Mouse (Mus musculus) layer of hippocampus, postnatal 14 days (tissue): Measurements from ENCODE around the gene Aldh18a1. TPM values are rescaled to one million over a fixed set of nuclear protein-coding genes. Genes with fewer than 3 reads are reported as not detected.

Source experiments
- DNase-seq, 2 experiments: peaks; one replicate each; pipeline ENCODE4 v3.0.0; 2021 to 2022; ENCODE audit warnings: low spot score in 2 of 2, mixed read lengths in 1 of 2
- total RNA-seq, 2 experiments: library from RNA; stranded (reverse); gene quantifications; 2 replicates each; pipeline ENCODE4 v1.2.3; 2021

Gene Aldh18a1
- total RNA-seq, 2 experiments from 2014 or later, result 22.6 to 29.3 TPM

- DNase-seq, result no peak
Observed at GRCm38 (mm10) chr19:40532525-40532924, 55.7 kb downstream of the Aldh18a1 start.

GRCm38 (mm10) chr19:40530323-40530722 is 57.9 kb downstream of the Aldh18a1 start:
- DNase-seq, result no peak

- DNase-seq, result no peak
Observed at GRCm38 (mm10) chr19:40528254-40528653, 60.0 kb downstream of the Aldh18a1 start.

- DNase-seq, result no peak
Observed at GRCm38 (mm10) chr19:40526367-40527014, 61.8 kb downstream of the Aldh18a1 start.

- no peak for DNase-seq
Observed at GRCm38 (mm10) chr19:40523431-40524005, 64.7 kb downstream of the Aldh18a1 start.

- DNase-seq, result no peak
Observed at GRCm38 (mm10) chr19:40520403-40520802, 67.9 kb downstream of the Aldh18a1 start.

- no peak for DNase-seq
Observed at GRCm38 (mm10) chr19:40518706-40519105, 69.6 kb downstream of the Aldh18a1 start.

GRCm38 (mm10) chr19:40515596-40515995 is 72.7 kb downstream of the Aldh18a1 start:
- DNase-seq, result no peak

- DNase-seq, result no peak
Observed at GRCm38 (mm10) chr19:40514376-40514775, 73.9 kb downstream of the Aldh18a1 start.

- peak; percentile 95 to 97 for DNase-seq
Observed at GRCm38 (mm10) chr19:40513632-40514078, 74.6 kb downstream of the Aldh18a1 start, which contains the start of gene Sorbs1. TSS of gene Sorbs1 (minus strand) at chr19:40513779.

GRCm38 (mm10) chr19:40512500-40513421 is 75.5 kb downstream of the Aldh18a1 start:
- DNase-seq, result peak in 1 of 2 experiments; percentile 40

- no peak for DNase-seq
Observed at GRCm38 (mm10) chr19:40511679-40512309, 76.5 kb downstream of the Aldh18a1 start.

- DNase-seq, result no peak
Observed at GRCm38 (mm10) chr19:40511100-40511439, 77.2 kb downstream of the Aldh18a1 start.

- DNase-seq, result no peak
Observed at GRCm38 (mm10) chr19:40510387-40511099, 77.7 kb downstream of the Aldh18a1 start.

- no peak for DNase-seq
Observed at GRCm38 (mm10) chr19:40509274-40509673, 79.0 kb downstream of the Aldh18a1 start.

GRCm38 (mm10) chr19:40508851-40509250 is 79.4 kb downstream of the Aldh18a1 start:
- no peak for DNase-seq

GRCm38 (mm10) chr19:40506965-40507364 is 81.3 kb downstream of the Aldh18a1 start:
- DNase-seq, result no peak

GRCm38 (mm10) chr19:40504336-40504735 is 83.9 kb downstream of the Aldh18a1 start:
- no peak for DNase-seq
